Mouse (Mus musculus): ENCODE data around the gene Egflam. TPM values are rescaled to one million over a fixed set of nuclear protein-coding genes. Genes with fewer than 3 reads are reported as not detected.

The Egflam gene
- polyA plus RNA-seq, 1 experiment, result 15.9 TPM

GRCm38 (mm10) chr15:7163851-7164250, 234.3 kb downstream of the Egflam start:
- Histone ChIP-seq H3K4me1 (ENCODE audit: control insufficient read depth, insufficient read depth, low read length) (no peaks in the 10 kb centered on the region), H3K4me3 (ENCODE audit: control insufficient read depth, low read depth, low read length) (no peak overlapping the region), H3K27ac (ENCODE audit: control insufficient read depth, insufficient read depth, low read depth, low read length) (no peak overlapping the region), H3K36me3 (ENCODE audit: control insufficient read depth, insufficient read depth, low read length) (no peaks in the 10 kb centered on the region), H3K27me3 (ENCODE audit: control insufficient read depth, insufficient read depth, low read length) (no peaks in the 10 kb centered on the region)
- TF ChIP-seq CTCF (IDR thresholded peaks at IDR 0.05; ENCODE audit: control insufficient read depth, insufficient read depth, insufficient replicate concordance, low read depth, low read length) (no peak), POLR2A (IDR thresholded peaks at IDR 0.05; ENCODE audit: control insufficient read depth, low read depth, low read length) (no peak)

DNA sequence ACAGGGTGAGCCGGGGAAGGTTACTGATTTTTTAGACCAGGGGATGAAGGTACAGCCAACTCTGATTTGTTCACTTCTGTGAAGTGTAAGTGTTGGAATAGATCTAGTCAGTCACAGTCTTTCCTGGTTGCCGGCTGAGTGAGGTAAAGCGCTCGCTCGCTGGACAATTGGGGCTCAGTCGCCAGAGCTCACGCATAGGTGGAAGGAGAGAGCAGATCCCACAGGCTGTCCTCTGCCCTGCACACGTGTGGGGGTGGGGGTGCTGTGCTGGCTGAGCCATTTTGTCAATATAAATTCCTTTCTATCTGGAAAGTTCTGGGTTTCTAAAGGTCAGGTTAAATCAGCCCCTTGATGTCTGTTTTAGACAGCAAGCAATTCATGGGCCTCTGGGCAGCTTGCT, 237.9 kb downstream of the Egflam start:
- H3K4me1 ChIP-seq (ENCODE audit: control insufficient read depth, insufficient read depth, low read length), result no peaks in the 10 kb centered on the region
- no peak for TF ChIP-seq POLR2A (IDR thresholded peaks at IDR 0.05; ENCODE audit: control insufficient read depth, low read depth, low read length)
- TF ChIP-seq CTCF (IDR thresholded peaks at IDR 0.05; ENCODE audit: control insufficient read depth, insufficient read depth, insufficient replicate concordance, low read depth, low read length), result no peak
- H3K27ac ChIP-seq (ENCODE audit: control insufficient read depth, insufficient read depth, low read depth, low read length), result no peak overlapping the region
- H3K4me3 ChIP-seq (ENCODE audit: control insufficient read depth, low read depth, low read length), result no peak overlapping the region
- no peaks in the 10 kb centered on the region for H3K27me3 ChIP-seq (ENCODE audit: control insufficient read depth, insufficient read depth, low read length)
- peaks cover 2% of the 10 kb centered on the region; the same call in 1 of the 2 replicates for H3K36me3 ChIP-seq (ENCODE audit: control insufficient read depth, insufficient read depth, low read length)

GRCm38 (mm10) chr15:7159869-7160268, 238.3 kb downstream of the Egflam start:
- no peak overlapping the region for H3K27ac ChIP-seq (ENCODE audit: control insufficient read depth, insufficient read depth, low read depth, low read length)
- peaks cover 2% of the 10 kb centered on the region; the same call in 1 of the 2 replicates for H3K36me3 ChIP-seq (ENCODE audit: control insufficient read depth, insufficient read depth, low read length)
- TF ChIP-seq POLR2A (IDR thresholded peaks at IDR 0.05; ENCODE audit: control insufficient read depth, low read depth, low read length) (no peak), CTCF (IDR thresholded peaks at IDR 0.05; ENCODE audit: control insufficient read depth, insufficient read depth, insufficient replicate concordance, low read depth, low read length) (no peak)

GRCm38 (mm10) chr15:7157658-7158057, 240.5 kb downstream of the Egflam start:
- Histone ChIP-seq H3K4me3 (ENCODE audit: control insufficient read depth, low read depth, low read length) (no peak overlapping the region), H3K36me3 (ENCODE audit: control insufficient read depth, insufficient read depth, low read length) (peaks cover 2% of the 10 kb centered on the region; the same call in 1 of the 2 replicates), H3K4me1 (ENCODE audit: control insufficient read depth, insufficient read depth, low read length) (no peaks in the 10 kb centered on the region), H3K27ac (ENCODE audit: control insufficient read depth, insufficient read depth, low read depth, low read length) (no peak overlapping the region), H3K27me3 (ENCODE audit: control insufficient read depth, insufficient read depth, low read length) (no peaks in the 10 kb centered on the region)
- no peak for TF ChIP-seq POLR2A (IDR thresholded peaks at IDR 0.05; ENCODE audit: control insufficient read depth, low read depth, low read length)

More at GRCm38 (mm10) chr15:7159869-7160268, 238.3 kb downstream of the Egflam start:
- no peaks in the 10 kb centered on the region for H3K4me1 ChIP-seq (ENCODE audit: control insufficient read depth, insufficient read depth, low read length)
- H3K27me3 ChIP-seq (ENCODE audit: control insufficient read depth, insufficient read depth, low read length), result no peaks in the 10 kb centered on the region
- H3K4me3 ChIP-seq (ENCODE audit: control insufficient read depth, low read depth, low read length), result no peak overlapping the region

Data from testis, adult 2 months (tissue).